Mouse (Mus musculus): ENCODE measurements at regions not wholly inside any gene's neighbourhood (a gene's known extent, or its start where the extent isn't known, plus 50 kb on each side); places are given as distances from the start of the nearest gene placed in this dataset.

DNA sequence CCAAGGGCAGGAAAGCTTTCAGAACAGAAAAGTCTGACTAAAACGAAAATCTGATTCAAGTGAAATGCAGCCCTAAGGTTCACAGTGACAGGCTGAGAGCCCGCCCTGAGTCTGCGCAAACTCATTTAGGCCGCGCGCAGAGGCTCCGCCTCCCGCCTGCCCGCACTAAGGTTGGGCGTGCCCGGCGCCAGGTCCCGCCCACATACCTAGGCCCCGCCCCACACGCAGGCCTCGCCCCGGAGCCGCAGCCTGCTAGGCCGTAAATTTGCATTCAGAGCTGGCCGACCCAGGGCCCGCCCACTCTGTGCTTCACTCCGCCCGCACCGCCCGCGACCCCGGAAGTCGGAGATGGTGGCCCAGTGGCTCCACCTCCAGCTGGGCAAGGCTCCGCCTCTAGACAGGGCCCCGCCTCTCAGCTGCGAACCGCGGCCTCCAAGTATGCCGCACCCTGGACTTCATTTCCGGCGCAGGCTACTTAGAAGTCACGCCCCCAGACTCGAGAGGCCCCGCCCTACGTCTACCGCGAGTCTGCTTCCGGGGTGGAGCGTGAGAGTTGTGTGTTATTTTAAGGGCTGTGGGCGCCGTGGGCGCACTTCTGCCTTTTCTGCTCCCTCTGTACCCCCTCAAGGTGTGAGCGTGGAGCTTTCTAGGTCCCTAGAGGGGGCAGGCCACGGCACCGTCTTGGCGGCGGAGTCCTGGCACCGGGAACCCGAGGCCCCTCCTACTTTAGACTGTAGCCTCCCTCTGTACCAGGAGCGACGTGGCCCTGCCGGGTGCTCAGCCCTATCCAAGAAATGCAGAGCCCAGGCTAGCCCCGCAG lies 52.3 kb upstream of the Wnt7b start:
- peak; percentile 99 for DNase-seq (ENCODE audit: low read depth, low spot score)

GRCm38 (mm10) chr15:85635425-85635824 lies 53.2 kb upstream of the Wnt7b start:
- no peak for DNase-seq (ENCODE audit: low read depth, low spot score)

DNA sequence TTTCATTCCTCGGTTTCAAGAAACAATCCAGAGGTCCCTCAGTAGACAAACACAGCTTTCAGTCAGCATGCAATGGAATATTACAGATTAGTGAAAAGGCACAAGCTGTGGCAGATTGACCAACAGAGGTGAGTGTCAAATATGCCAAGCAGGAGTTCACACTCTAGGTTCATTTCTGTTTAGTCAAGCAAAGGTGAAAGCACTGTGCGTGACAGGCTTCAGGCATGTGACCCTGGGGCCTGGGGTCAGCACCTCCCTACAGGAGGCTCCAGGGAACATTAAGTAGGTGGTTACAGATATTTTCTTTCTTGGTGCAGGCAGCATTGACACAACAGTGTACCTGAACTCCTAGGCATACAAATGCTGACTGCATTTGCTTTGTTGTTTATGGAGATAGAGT lies 57.3 kb upstream of the Wnt7b start:
- DNase-seq (ENCODE audit: low read depth, low spot score) = no peak

GRCm38 (mm10) chr15:85641120-85642080 lies 59.1 kb upstream of the Wnt7b start:
- DNase-seq (ENCODE audit: low read depth, low spot score) = no peak

GRCm38 (mm10) chr15:85645396-85645795 lies 63.1 kb upstream of the Wnt7b start:
- no peak for DNase-seq (ENCODE audit: low read depth, low spot score)

DNA sequence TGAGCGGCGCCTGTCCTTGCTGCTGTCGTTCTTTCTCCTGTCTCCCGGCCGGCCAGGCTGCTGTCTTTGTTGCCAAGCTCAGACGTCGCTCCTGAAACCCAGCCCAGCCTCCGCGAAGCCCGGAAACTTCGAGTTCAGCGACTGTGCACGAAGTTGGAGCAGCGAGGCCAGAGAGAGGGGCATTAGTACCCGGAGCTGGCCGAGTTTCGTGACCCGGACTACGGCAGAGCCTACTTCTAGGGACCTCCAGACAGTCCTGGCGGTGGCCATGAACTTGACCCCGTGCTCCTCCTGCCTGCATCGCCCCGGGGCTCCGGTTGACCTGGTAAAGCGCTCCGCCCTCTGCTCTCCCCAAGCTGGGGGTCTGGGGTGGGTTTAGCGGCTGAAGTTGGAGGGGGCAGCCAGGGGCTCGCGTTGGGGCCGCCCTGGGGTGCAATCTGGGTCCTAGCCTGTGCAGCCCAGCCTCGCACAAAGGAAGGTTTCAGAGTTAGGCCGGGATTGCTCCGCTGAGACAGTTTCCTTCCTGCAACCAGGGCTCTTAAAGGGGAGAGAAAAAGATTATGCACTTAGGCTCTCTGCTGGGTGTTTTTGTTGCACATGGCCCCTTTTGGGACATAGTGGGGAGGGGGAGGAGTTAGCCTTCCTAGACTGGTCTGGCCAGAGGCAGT lies 63.8 kb upstream of the Wnt7b start:
- DNase-seq (ENCODE audit: low read depth, low spot score) = peak; percentile 43

- DNase-seq (ENCODE audit: low read depth, low spot score) = no peak
These were observed 64.5 kb upstream of the Wnt7b start for GRCm38 (mm10) chr15:85646639-85647277.

GRCm38 (mm10) chr15:85647593-85647992 lies 65.3 kb upstream of the Wnt7b start:
- no peak for DNase-seq (ENCODE audit: low read depth, low spot score)

- no peak for DNase-seq (ENCODE audit: low read depth, low spot score)
These were observed 68.0 kb upstream of the Wnt7b start for GRCm38 (mm10) chr15:85650241-85650640.

GRCm38 (mm10) chr15:85651718-85652420 lies 69.6 kb upstream of the Wnt7b start:
- no peak for DNase-seq (ENCODE audit: low read depth, low spot score)

GRCm38 (mm10) chr15:85652431-85652830 lies 70.2 kb upstream of the Wnt7b start:
- DNase-seq (ENCODE audit: low read depth, low spot score) = no peak

DNA sequence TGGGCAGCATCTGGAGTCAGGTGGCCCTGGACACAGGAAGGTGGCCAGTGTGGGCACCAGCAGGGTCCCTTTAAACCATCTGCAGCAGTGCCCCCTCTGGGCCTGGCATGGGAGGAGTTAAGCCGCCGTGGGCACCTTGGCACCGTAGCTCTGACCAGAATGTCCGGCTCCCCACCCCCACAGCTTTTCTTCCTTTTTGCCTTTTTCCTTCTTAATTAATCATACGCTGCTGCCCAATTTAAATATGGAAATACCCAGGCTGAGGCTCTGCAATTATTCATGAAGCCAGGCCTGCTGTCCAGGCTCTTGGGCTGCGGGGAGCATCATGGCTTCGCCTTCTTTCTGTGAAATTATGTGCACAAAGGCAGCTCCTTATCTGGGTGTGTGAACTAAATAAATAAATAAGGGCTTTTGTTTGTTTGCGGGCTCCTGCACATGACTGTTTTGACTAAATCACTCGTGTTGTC lies 70.6 kb upstream of the Wnt7b start:
- DNase-seq (ENCODE audit: low read depth, low spot score) = no peak

DNA sequence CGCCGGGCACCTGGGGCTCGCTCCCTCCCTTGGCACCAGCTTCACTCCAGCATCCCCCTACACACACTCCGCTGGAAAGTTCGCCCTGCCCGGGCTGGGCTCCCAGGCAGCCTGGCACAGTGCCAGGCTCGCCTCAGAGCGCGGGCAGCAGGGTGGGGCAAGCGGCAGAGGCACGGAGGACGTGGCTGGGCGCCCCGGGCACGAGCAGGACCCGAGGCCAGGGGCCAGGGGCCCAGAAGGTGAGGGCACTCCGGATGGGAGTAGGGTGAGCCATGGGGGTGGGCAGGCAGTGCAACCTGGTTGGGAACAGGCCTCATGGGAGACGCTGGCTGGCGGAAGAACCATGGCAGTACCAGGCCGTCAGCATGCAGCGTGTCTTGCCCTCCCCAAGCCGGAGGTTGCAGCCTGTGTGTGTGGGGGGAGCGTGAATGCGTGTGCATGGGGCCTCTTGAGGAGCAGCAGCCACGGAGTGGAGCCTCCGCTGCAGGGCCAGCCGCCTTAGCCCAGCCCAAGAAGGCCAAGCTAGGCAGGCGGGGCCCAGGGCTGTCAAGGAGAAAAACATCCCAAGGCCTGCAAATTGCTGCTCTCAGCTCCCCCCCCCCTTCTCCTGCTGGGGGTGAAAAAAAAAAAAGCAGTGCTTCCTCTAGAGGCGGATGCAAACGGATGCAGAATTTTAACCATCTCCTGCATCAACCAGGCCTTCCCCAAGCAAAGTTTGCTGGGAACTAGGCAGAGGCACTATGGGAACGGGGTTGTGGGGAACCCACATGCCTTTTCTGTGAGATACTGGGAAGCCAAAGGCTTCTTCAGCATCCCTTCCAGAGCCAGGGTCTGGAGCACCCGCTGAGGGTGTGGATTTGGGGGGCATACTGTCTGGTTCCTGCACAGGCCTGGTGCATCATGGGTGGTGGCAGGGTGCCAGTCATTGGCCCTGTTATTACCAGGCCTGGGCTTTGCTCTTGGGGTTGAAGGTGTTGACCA lies 71.4 kb upstream of the Wnt7b start:
- peak; percentile 47 for DNase-seq (ENCODE audit: low read depth, low spot score)

GRCm38 (mm10) chr15:85654791-85655190 lies 72.5 kb upstream of the Wnt7b start:
- DNase-seq (ENCODE audit: low read depth, low spot score) = no peak

DNA sequence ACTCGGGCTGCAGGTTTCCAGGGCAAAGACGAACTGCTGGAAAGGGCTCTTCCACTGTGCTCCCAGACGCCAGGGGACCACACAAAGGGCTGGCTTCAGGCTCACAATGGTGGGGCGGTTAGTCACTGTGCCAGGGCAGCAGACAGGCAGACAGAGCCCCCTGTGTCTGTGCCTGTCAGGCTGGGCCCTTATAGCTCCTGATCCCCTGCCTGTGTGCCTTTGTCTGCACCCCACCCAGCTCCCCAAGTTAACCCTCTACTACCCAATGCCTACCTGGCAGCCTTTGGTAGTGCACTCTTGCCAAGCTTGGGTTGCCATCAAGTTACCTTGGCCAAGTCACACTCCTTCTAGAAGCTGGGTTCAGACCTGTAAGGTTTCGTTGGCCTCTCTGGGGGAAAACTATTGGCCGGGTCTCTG lies 73.5 kb upstream of the Wnt7b start:
- no peak for DNase-seq (ENCODE audit: low read depth, low spot score)

- no peak for DNase-seq (ENCODE audit: low read depth, low spot score)
These were observed 74.6 kb upstream of the Wnt7b start for GRCm38 (mm10) chr15:85656852-85657251.

DNA sequence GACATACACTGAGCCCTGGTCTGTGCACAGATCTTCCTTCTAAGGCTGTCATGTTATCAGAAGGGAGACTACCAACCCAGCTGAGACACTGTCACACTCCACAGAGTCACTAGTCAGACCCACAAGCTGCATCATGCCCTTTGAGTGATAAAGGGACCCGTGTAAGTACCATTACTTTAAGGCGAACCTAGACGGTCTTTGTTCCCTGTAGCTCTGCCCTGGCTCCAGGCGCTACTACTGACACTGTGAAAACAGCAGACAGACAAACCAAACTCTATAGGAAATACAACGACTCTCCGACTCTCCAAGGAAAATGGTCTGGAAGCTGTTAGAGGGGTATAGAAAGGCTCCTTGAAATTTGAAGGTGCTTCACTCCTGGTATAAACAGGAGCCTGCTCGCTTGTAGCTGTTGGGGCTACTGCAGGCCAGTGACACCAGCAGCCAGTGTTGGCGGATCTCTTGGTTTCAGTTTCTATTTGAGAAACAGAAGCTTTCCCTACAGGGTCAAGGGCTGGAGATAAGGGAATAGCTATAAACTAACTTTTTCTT lies 75.2 kb upstream of the Wnt7b start:
- no peak for DNase-seq (ENCODE audit: low read depth, low spot score)

DNA sequence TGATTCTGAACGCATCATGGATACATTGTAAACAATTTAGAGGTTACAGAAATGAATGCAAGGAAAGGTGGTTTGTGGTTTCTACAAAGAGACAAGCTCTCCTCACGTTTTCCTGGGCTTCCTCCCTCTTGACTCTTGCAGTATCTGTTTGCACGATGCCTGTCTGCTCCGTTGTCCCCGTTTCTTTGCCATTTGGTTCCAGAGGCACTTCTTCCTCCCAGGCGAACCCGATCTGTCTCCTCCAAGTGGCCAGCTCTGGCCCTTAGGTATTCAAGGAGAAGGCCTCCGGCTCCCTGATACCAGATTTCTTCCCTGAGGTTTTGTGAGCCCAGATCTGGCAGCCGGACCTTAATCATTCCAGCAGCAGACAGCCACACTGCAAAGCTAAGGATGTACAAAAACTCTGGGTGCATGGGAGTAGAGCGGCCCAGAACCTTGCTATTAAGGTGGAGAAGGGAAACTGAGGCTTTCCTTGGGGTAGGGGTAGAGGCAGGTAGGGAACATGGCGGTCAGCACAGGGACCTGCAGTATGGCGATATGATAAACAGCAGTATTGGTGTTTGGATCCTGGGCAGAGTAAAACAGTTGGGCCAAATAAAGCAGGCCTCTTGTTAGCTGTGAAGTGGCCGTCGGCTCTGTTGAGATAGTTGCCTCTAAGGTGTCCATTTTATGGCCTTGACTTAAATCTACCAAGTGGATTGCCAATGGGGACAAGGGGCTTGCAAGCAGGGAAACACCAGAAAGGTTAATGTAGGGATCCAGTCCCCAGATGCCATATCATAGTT lies 76.0 kb upstream of the Wnt7b start:
- no peak for DNase-seq (ENCODE audit: low read depth, low spot score)

All from ZHBTc4 (cell line).